ENCODE assay signal across 30 mouse cellular contexts in the genomic region with DNA sequence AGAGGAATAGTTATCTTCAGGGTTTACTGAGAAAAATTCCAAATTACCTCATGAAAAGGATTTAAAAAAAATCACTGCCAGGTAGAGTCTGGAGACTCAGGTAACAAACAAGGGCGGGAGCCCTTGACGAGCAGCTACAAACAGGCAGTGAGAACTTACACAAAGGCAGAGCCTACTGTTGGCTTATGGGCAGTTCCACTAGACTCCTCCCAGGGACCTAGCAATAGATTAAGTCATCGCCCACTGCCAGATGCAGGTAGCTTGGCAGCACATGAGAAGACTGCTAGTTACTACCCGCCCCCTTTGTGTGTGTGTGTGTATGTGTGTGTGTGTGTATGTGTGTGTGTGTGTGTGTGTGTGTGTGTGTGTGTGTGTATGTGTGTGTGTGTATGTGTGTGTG.
A peak's percentile ranks its signal among the peaks of the same experiment; 100 is the strongest.
DNase-seq lines count a peak whose midpoint lies in the region; ATAC-seq and TF ChIP-seq lines count a peak whose summit lies in the region.
"Had no signal": no experiment of that assay in that cellular context is flagged by ENCODE, and none has a peak within 500 bp of the region (broad histone marks: within the 10 kb centered on the region; RNA-seq: fewer than 3 reads in every experiment).

No protein-coding gene starts in this region.

- no peaks in the 10 kb centered on the region for H3K27me3 ChIP-seq in forebrain, embryonic 10.5 days (ENCODE audit: poor library complexity, severe bottlenecking)
- no peaks in the 10 kb centered on the region for H3K27me3 ChIP-seq in cerebellum, adult 2 months (ENCODE audit: control insufficient read depth, insufficient read depth, low read length)
- H3K27me3 ChIP-seq: embryonic facial prominence, embryonic 12.5 days; heart, embryonic 12.5 days had no signal

- no peaks in the 10 kb centered on the region for H3K36me3 ChIP-seq in forebrain, embryonic 10.5 days (replicated peaks)
- H3K36me3 ChIP-seq: embryonic facial prominence, embryonic 12.5 days; liver, embryonic 13.5 days had no signal

- WGBS in forebrain, embryonic 10.5 days = 80% methylated on average over 4 of the region's 4 CpGs
- 73% methylated on average over 4 of the region's 4 CpGs for WGBS in cerebellum, adult 2 months

- TF ChIP-seq POLR2A in cerebellum, adult 2 months (IDR thresholded peaks at IDR 0.05; ENCODE audit: borderline replicate concordance, insufficient read depth, low read length) = no peak

- H3K4me3 ChIP-seq in forebrain, embryonic 10.5 days = no peak overlapping the region
- H3K4me3 ChIP-seq in left cerebral cortex, adult 2 months = no peak overlapping the region
- H3K4me3 ChIP-seq in cerebellum, adult 2 months (replicated peaks; ENCODE audit: insufficient read depth, low read depth, low read length) = no peak overlapping the region
- H3K4me3 ChIP-seq: embryonic facial prominence, embryonic 12.5 days; heart, embryonic 12.5 days; liver, embryonic 13.5 days had no signal

- no peaks in the 10 kb centered on the region for H3K9me3 ChIP-seq in forebrain, embryonic 10.5 days
- H3K9me3 ChIP-seq: embryonic facial prominence, embryonic 12.5 days; heart, embryonic 12.5 days; liver, embryonic 13.5 days had no signal

- TF ChIP-seq CTCF in left cerebral cortex, adult 2 months (IDR thresholded peaks at IDR 0.05) = no peak
- no peak for TF ChIP-seq CTCF in cerebellum, adult 2 months (IDR thresholded peaks at IDR 0.05; ENCODE audit: borderline replicate concordance, insufficient read depth, low read depth, low read length)

- ATAC-seq in CD4-positive, CD25-positive, alpha-beta regulatory T cell, adult 4 months = no peak
- ATAC-seq in neutrophil, adult 5-6 weeks (ENCODE audit: extremely low read depth, insufficient number of reproducible peaks, low FRiP score, poor library complexity, severe bottlenecking) = peak; percentile 14; the same call in 1 of the 2 replicates
- ATAC-seq: activated CD4-positive, CD25-positive, alpha-beta regulatory T cell, adult 4 months; forebrain, postnatal 0 days; inflammation-experienced regulatory T-cells, adult 6 months had no signal

- H3K4me1 ChIP-seq in forebrain, embryonic 10.5 days = peaks cover 49% of the 10 kb centered on the region
- peaks cover 40% of the 10 kb centered on the region for H3K4me1 ChIP-seq in cerebellum, adult 2 months (ENCODE audit: control insufficient read depth, insufficient read depth, low read length)

- intact Hi-C loops in left cerebral cortex, adult 2 months (cut with DNase I) = no loop called here

- peak; percentile 74 for DNase-seq in CD4-positive, CD25-positive, alpha-beta regulatory T cell, adult 2 months (ENCODE audit: low read depth, low spot score)
- peak; percentile 24 for DNase-seq in 416B (ENCODE audit: low read depth)
- peak; percentile 44 for DNase-seq in MN1 (ENCODE audit: low spot score)
- DNase-seq in forebrain, embryonic 10.5 days (ENCODE audit: extremely low spot score, low spot score) = no peak
- no peak for DNase-seq in left cerebral cortex, adult 2 months (ENCODE audit: extremely low spot score in 1 of 2, low spot score in 2 of 2)
- no peak for DNase-seq in cerebellum, adult 2 months
- DNase-seq: adrenal gland, adult 2 months; adrenal gland, postnatal 36 days; cerebellum, adult 18-20 months; cerebellum, postnatal 25 days; forebrain, postnatal 0 days; gastrocnemius, postnatal 25 days; heart, adult 18-20 months; heart, postnatal 4 days; kidney, adult 11 months; kidney, postnatal 14 days; liver, embryonic 13.5 days; lung, adult 2 months; lung, postnatal 14 days; midbrain, embryonic 14.5 days; right cerebral cortex, postnatal 4 days; thymus, adult 18-20 months; thymus, postnatal 25 days had no signal

- H3K27ac ChIP-seq in forebrain, embryonic 10.5 days = no peak overlapping the region
- H3K27ac ChIP-seq in left cerebral cortex, adult 2 months = no peak overlapping the region
- H3K27ac ChIP-seq in cerebellum, adult 2 months (ENCODE audit: insufficient read depth, low read length) = no peak overlapping the region
- H3K27ac ChIP-seq: embryonic facial prominence, embryonic 12.5 days; hindbrain, embryonic 14.5 days; liver, embryonic 13.5 days had no signal

Comparison
In these comparisons a context has a peak if more than half of its experiments do, and no peak if none do; other contexts are left out.
1. DNase-seq: peak in CD4-positive, CD25-positive, alpha-beta regulatory T cell, adult 2 months (single experiment), 416B (single experiment) and MN1 (single experiment); none in forebrain, embryonic 10.5 days (single experiment), left cerebral cortex, adult 2 months (0 of 2) and cerebellum, adult 2 months (0 of 2).